Mouse (Mus musculus) mesoderm, embryonic 11.5 days (tissue): ENCODE data around the gene Syne3.

Experiments used
- DNase-seq: peaks from one replicate; pipeline ENCODE4 v3.0.0-alpha.2; 2012; ENCODE audit warnings: low read depth, low spot score

The Syne3 gene

GRCm38 (mm10) chr12:105000487-105001283 lies 8.9 kb downstream of the Syne3 start:
- no peak for DNase-seq

DNA sequence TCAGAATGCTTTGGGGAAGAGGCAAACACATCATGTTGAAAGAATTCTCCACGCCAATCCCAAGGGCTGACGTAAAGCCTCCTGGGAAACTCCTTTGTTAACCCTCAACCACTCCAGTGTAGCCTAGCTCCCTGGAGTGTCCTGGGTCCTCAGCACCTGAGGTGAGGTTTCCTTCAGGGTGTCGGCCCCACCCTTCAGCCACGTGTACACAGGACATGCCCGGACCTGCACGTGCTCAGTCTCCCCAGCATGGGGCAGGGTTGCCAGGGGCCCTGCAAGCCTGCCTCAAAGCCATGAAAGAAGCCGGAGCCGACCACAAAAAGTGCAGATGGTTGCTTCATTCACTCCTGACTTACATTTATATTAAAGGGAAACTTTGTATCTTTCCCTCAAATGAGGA lies 10.4 kb downstream of the Syne3 start:
- no peak for DNase-seq

DNA sequence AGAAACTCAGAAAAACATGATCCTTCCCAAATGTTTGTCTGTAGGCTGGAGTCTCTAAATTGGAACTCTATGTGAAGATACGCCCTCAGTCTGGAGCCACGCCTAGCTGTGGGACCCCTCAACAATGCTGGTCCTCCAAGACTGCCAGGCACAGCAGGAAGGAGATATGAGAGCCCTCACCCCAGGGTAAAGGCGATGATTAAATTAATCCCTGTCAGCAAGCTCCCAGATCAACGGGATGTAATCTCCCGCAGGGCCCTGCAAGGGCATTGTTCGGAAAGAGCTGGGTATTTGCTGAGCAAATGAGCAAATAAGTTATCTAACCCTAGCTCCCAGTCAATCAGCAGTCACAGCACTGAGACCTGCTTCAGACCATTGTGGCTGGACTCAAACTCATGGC lies 11.1 kb downstream of the Syne3 start:
- DNase-seq, result no peak

- no peak for DNase-seq
These were observed 11.8 kb downstream of the Syne3 start for GRCm38 (mm10) chr12:104997641-104998293.

DNA sequence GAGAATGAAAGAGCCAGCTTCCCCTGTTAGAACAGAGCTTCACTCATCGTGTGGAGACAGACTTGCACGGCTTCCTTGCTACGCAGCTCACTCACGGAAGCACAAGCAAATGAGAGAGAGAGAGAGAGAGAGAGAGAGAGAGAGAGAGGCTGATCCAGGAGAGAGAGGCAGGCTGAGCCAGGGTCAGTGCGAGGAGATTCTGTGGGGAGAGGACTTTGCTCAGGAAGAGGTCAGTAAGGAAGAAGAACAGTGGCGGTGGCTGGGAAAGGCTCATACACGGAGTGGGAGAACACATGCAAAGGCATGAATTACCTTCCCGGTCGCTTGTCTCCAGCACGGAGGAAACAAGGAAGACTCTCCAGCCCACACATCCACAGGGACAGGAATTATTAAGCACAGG lies 12.4 kb downstream of the Syne3 start:
- DNase-seq, result no peak

DNA sequence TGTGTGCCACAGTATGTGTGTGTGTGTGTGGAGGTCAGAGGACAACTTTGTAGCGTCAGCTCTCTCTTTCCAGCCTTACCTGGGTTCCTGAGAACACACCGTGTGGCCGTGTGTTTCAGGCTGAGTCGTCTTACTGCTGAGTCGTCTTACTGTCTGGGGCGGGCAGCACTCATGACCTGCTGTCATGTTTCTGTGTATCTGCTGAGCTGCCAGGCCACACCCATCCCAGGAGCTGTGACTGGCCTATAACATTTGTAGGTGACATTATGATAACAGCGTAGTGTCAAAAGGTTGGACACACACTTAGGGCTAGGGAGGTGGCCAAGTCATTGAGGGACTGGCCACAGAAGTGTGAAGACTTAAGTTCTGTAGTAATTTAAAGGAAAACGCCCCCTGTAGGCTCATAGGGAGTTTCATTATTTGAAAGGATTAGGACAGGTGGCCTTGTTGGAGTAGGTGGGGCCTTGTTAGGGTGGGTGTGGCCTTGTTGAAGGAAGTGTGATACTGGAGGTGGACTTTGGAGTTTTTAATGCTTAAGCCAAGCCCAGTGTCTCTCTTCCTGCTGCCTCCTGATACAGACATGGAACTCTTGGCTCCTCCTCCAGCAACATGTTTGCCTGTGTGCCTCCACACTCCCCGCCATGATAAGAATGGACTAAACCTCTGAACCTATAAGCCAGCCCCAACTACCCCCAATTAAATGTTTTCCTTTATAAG lies 13.4 kb downstream of the Syne3 start:
- DNase-seq, result no peak

DNA sequence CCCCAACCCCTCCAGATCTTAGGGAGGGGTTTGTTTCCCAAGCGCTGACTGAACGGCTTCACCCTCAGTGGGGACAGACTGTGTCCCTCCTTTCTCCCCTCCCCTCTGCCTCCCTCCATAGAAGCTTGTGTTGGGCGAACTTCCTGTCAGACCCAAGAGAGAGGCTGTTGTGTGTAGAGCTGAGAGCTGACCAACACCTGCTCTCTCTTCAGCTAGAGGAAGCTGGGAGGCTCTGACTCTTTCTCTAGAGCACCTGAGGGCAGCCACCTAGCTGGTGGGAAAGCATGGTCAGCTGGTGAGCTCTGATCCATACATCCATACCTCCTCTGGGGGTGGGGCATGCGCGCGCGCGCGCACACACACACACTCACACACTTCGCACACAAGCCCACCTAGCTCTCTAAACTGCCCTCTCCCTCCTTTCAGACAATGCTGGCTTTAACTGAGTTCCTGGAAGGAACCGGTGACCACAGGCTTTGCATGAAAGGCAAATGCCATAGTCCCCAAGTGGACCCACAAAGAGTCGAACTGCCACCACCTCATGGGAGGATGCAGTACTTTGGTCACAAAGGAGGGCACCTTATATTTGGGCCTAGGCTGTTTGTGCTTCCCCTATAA lies 14.2 kb downstream of the Syne3 start:
- DNase-seq, result no peak

- DNase-seq, result no peak
These were observed 16.8 kb downstream of the Syne3 start for GRCm38 (mm10) chr12:104992838-104993237.

DNA sequence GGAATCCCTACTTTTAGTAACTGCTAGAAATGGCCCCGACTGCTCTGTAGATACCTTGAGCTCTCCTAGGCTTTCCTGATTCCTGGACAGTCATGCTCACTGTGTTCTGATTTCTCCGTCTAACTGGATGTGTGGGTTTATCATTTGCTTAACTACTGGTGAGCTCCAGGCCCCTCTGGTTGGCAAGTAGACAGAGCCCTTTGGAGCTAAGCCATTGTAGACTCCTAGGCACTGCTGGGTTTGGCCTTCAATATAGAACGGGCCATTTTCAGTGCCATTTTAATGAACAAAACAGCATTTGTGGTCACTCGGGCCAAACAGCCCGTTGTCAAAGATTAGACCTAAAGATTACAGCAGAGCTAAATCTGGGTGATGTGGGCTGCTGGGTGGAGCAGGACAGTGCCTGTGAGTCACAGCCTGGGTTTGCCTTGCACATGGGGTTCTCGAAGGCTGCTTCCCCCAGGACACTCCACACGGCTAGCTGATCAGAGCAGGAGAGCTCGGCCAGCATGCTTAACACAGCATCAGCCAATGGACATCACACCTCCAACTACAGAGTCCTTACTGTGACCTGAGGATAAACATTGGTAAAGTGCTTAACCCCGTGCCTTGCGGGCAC lies 17.4 kb downstream of the Syne3 start:
- DNase-seq, result no peak

DNA sequence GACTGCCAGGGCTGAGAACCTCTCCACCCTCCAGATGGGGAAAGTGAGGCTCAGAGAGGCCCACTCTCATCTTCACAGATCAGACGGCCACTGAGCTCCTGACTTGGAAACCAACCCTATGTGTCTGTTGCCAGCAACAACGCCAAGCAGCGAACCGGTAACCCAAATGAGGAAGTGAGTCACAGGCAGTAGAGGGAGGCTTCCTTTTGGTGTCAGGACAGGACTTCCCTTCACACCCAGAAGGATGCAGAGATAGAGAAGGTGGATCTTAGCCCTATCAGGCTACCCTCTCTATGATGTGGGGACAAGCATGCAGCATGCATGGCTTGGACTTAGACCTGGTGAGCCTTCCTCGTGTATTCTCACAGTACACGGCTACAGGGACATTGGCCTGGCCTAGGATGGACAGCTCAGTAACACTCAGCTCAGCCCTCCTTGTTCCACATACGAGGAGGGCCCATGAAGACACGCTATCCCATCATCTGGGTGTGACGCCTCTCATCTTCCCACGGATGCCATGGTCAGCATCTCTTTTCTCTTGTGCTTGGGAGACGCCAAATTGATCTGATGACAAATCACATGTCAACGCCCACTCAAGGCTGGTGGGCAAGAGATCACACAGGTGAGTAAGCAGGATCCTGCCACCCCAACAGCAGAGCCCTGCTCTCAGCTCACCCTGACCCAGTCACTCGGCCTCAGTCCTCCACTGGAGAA lies 18.7 kb downstream of the Syne3 start:
- DNase-seq, result no peak

GRCm38 (mm10) chr12:104987936-104988335 lies 21.7 kb downstream of the Syne3 start:
- no peak for DNase-seq

DNA sequence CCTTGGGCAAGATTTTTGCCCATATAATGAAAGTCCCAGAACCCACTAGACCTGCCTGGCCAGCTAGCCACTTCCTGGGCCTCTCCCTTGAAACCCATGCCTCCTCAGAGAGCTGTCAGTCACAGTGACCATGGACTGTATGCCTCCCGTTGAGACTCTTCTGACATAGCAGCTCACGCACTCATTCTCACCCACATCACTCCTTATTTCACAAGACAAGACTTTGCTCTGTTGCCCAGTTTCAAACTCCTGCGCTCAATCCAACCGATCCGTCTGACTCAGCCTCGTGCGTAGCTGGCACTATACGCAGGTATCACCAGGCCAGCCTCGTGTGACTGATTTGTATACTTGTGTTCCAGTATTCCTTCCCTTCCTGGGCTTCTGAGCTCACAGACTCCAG lies 22.8 kb downstream of the Syne3 start:
- no peak for DNase-seq

GRCm38 (mm10) chr12:104986001-104986400 lies 23.6 kb downstream of the Syne3 start:
- no peak for DNase-seq

DNA sequence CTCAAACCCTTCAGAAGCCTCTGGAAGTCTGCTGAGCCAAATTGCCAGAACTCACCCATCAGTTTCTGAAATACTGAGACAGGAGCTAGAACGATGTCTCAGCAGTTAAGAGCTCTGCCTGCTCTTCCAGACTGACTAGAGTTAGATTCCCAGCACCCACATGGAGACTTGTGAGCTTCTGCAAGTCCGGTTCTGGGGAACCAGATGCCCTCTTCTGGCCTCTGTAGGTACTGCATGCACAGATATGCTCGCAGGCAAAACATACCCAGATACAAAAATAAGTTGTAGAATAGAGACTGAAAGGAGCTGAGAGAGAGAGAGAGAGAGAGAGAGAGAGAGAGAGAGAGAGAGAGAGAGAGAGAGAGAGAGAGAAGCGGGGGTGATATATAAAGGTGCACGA lies 24.5 kb downstream of the Syne3 start:
- no peak for DNase-seq

- no peak for DNase-seq
These were observed 26.1 kb downstream of the Syne3 start for GRCm38 (mm10) chr12:104983476-104983875.

DNA sequence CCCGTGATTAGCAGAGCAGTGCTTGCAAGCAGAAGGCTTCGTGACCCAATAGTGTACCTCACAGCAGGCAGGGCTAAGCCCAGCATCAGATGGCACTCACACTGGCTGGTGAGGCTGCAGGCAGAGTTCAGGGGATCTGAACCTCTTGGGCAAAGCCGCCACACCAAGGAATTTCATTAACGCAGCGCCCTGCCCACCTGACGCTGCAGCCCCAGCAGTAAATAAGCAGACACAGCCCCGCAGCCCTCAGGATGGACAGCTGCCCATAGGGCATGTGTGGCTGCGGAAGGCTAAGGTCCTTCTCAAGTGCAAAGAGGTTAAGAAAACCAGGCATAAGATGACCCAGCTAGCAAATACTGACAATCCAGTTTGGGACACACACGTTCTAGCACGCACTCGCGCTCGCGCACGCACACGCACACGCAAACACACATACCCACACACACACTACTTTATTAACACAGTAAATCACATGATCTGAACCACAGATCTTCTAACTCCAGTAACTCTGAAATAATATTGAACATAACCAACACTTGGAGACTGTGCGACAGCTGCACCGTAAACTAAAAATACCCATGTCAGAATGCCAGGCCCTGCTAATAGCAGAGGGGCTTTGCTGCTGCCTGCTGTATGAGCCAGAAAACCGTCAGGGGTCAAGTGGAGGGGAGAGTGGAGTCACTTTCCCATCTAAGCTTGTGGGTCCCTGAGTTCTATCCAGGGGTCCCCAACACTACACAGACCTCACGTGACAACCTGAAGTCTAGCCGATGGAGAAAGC lies 30.5 kb downstream of the Syne3 start:
- DNase-seq, result no peak

- peak; percentile 31 for DNase-seq
These were observed 31.2 kb downstream of the Syne3 start for GRCm38 (mm10) chr12:104978420-104978819.

GRCm38 (mm10) chr12:104976903-104977302 lies 32.7 kb downstream of the Syne3 start:
- DNase-seq, result no peak

DNA sequence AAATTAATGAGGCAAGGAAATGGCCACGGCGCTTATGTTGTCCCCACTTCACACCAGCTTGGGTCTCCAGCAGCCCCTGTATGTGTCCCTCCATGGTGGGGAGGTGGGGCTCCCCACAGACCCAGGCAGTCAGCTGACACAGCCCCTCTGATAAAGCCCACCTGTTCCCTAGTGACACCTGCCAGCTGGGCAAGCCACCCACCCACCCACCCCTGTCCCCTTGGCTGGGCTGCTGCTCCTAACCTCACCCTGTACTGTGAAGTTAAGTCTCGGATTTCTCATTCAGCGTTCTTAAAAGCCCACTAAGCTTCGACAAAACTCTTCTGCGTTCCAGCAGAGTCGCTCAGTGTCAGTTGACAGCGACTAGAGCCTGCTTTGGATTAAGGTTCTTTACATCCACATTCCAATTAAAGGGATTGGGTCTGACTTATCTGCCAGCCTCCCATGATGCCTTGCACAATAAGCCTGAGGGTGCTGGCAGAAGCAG lies 33.2 kb downstream of the Syne3 start:
- DNase-seq, result no peak

DNA sequence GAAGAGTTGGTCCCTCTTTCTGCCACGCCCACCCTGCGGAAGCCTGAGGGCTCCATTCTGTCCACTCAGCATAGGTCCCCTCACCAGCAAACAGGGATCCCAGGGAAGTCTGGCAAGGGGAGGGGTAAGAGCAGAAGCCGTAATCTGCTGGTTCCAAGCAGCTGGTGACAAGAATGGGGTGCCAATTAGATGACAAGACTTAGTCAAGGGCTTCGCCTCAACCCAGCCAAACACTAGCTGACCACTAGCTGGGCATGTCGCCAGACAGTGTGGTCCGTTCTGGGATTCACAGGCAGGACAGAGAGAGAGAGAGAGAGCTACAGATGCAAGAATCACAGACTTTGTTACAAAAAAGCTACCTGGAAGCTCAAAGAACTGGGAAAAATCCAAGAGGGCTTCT lies 36.7 kb downstream of the Syne3 start:
- DNase-seq, result no peak
